Mouse (Mus musculus) neural tube, embryonic 15.5 days (tissue): ENCODE data around the gene Sphk1. TPM values are rescaled to one million over a fixed set of nuclear protein-coding genes. Genes with fewer than 3 reads are reported as not detected.
A peak's percentile ranks its signal among the peaks of the same experiment; 100 is the strongest.

Experiments
- ATAC-seq: fragments of 200-750 bp; cut with Nextera tagmentation; 2 replicates; pipeline ENCODE4 v1.8.0; 2017; ENCODE audit warnings: mild to moderate bottlenecking, moderate TSS enrichment, moderate library complexity; ENCODE audit not compliant: low FRiP score
- H3K27ac ChIP-seq: fragments of 300-500 bp; sonication (generic); replicated peaks from 2 replicates; pipeline ENCODE4 v1.5.1; 2015; ENCODE audit warnings: mild to moderate bottlenecking, inconsistent platforms
- H3K27me3 ChIP-seq: fragments of 300-500 bp; sonication (generic); replicated peaks from 2 replicates; pipeline ENCODE4 v1.6.1; 2015; ENCODE audit warnings: inconsistent platforms
- H3K36me3 ChIP-seq: fragments of 300-500 bp; sonication (generic); 2 replicates; pipeline ENCODE4 v1.6.1; 2015; ENCODE audit warnings: inconsistent platforms
- H3K4me1 ChIP-seq: fragments of 300-500 bp; sonication (generic); 2 replicates; pipeline ENCODE4 v1.6.1; 2015; ENCODE audit warnings: inconsistent platforms
- H3K4me2 ChIP-seq: fragments of 300-500 bp; sonication (generic); 2 replicates; pipeline ENCODE4 v1.6.1; 2015; ENCODE audit warnings: inconsistent platforms, mild to moderate bottlenecking, moderate library complexity
- H3K4me3 ChIP-seq: fragments of 300-500 bp; sonication (generic); replicated peaks from 2 replicates; pipeline ENCODE4 v1.5.1; 2015; ENCODE audit warnings: mild to moderate bottlenecking, inconsistent platforms
- H3K9ac ChIP-seq: fragments of 300-500 bp; sonication (generic); replicated peaks from 2 replicates; pipeline ENCODE4 v1.6.1; 2015; ENCODE audit warnings: mild to moderate bottlenecking, inconsistent platforms
- H3K9me3 ChIP-seq: fragments of 300-500 bp; sonication (generic); replicated peaks from 2 replicates; pipeline ENCODE4 v1.6.1; 2016; ENCODE audit warnings: inconsistent platforms
- WGBS: fragments of 180-500 bp; shearing (Covaris S2); methylation state at CpG from one replicate; pipeline ENCODE4 v1.1.7; 2015; ENCODE audit warnings: mixed read lengths; 5-methylcytosine and 5-hydroxymethylcytosine counted together
- polyA plus RNA-seq: library from polyadenylated mRNA; unstranded; fragments of >200 nt; fragmentation: Nextera tagmentation; extraction: Ambion mirVana; gene quantifications from 2 replicates; pipeline ENCODE4 v1.2.1, GENCODE M21; 2015

Sphk1 gene
- polyA plus RNA-seq, 1 experiment from 2014 or later, result 2.8 TPM

DNA sequence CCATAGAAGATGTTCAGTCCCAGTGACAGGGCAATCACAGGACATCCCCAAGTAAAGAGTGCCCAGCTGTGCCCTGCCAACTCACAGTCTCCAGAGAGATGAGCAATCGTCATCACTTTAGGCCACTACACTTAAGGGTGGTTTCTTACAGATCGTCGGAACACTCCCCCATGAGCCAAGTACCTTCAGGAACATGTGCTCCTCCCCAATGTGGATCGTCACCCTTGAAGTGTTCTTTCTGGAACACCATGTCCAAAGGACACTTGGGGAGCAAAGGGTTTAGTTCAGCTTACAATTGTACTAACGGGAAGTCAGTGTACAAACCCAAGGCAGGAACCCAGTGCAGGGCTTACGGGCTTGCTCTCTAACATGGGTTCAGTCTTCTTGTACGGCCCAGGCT, 18.6 kb upstream of the Sphk1 start:
- no peak for ATAC-seq
- Histone ChIP-seq H3K27ac (no peak overlapping the region), H3K9ac (no peak overlapping the region), H3K36me3 (no peaks in the 10 kb centered on the region), H3K4me2 (no peak overlapping the region), H3K4me1 (peaks cover 6% of the 10 kb centered on the region), H3K27me3 (no peaks in the 10 kb centered on the region), H3K9me3 (no peaks in the 10 kb centered on the region), H3K4me3 (no peak overlapping the region)
- WGBS, result 92% methylated on average over 7 of the region's 7 CpGs

DNA sequence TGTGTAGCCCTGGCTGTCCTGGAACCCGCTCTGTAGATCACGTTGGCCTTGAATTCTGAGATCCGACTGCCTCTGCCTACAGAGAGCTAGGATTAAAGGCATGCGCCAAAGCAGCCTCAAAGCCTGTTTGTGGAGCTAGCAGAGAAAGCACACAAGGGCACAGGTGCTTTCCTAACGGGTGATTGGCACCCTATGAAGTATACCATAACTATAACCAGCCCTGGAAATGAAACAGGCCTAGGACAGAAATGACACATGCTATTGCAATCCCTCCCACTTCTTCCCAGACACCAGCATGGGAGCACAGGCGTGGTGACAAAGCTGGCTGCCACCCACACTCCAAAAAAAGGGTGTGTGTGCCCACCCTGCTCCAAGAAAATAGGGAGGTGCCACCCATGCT, 17.7 kb upstream of the Sphk1 start:
- no peak overlapping the region for H3K27ac ChIP-seq
- ATAC-seq, result no peak
- no peaks in the 10 kb centered on the region for H3K9me3 ChIP-seq
- no peaks in the 10 kb centered on the region for H3K27me3 ChIP-seq
- no peak overlapping the region for H3K4me2 ChIP-seq
- H3K4me3 ChIP-seq, result no peak overlapping the region
- no peaks in the 10 kb centered on the region for H3K36me3 ChIP-seq
- H3K4me1 ChIP-seq, result peaks cover 6% of the 10 kb centered on the region
- 82% methylated on average over 6 of the region's 6 CpGs for WGBS
- H3K9ac ChIP-seq, result no peak overlapping the region

DNA sequence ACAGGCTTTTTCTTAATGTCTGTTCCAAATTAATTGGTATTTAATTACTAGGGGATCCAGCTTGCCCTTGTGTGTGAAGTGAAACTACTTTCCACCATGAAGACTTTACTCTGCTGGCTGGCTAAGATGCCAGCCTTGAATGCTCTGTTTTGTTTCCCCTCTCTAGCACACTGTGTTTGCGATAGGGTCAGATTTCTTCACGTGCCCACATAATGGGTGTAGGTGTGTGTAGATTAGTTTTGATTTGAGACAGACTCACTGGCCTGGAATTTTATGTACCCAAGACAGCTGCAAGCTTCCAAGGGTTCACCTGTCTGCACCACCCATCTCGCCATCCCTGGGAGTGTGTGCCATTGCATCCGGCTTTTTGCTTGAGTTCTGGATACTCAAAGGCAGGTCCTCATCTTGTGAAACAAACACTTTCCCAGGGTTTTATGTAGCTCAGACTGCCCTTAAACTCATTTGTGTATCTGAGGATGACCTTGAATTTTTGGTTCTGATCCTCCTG, 17.1 kb upstream of the Sphk1 start:
- peaks cover 6% of the 10 kb centered on the region for H3K4me1 ChIP-seq
- H3K27ac ChIP-seq, result no peak overlapping the region
- no peak for ATAC-seq
- no peak overlapping the region for H3K4me3 ChIP-seq
- no peak overlapping the region for H3K9ac ChIP-seq
- H3K9me3 ChIP-seq, result no peaks in the 10 kb centered on the region
- 81% methylated on average over 4 of the region's 4 CpGs for WGBS
- H3K36me3 ChIP-seq, result no peaks in the 10 kb centered on the region
- H3K27me3 ChIP-seq, result no peaks in the 10 kb centered on the region
- H3K4me2 ChIP-seq, result no peak overlapping the region

DNA sequence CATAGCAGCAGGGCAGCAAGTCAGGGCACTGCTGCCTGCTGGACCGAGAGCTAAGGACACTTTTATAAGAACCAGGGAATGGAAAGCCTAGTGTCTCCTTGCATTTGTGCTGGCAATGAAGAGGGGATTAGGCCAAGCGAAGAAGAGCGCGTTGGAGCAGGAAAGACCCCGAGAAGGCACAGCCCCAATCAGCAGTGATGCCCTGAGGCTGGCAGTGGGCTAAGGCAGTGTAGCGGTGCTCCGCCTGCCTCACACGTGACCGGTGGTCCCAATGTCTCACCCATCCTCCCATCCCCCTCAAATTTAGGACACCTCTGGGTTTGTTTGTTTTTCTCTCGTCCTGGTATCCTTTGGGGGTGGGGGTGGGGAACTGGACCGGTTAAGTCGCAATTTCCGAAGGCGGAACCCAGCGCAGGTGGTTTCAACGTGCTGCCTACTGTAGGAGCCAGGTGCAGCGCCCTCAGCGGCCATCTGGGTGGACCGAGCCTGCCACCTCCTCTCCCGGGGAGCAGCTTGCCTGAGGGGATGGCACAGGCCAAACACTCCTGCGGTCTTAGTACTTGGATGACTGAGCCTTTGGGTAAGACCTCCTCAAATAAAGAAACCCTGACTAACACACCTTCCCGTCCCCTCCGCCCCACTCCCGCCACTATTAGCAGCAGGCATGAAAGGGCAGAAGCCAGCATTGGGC, 15.2 kb upstream of the Sphk1 start:
- no peak for ATAC-seq
- Histone ChIP-seq H3K4me3 (0 out of 2 replicates have a peak overlapping the region, but pooled peaks have one; percentile 6), H3K9ac (no peak overlapping the region), H3K27ac (no peak overlapping the region), H3K36me3 (no peaks in the 10 kb centered on the region), H3K9me3 (no peaks in the 10 kb centered on the region), H3K4me2 (peak overlapping the region; percentile 47), H3K4me1 (peaks cover 6% of the 10 kb centered on the region), H3K27me3 (no peaks in the 10 kb centered on the region)
- 14% methylated on average over 24 of the region's 24 CpGs for whole genome bisulfite sequencing

DNA sequence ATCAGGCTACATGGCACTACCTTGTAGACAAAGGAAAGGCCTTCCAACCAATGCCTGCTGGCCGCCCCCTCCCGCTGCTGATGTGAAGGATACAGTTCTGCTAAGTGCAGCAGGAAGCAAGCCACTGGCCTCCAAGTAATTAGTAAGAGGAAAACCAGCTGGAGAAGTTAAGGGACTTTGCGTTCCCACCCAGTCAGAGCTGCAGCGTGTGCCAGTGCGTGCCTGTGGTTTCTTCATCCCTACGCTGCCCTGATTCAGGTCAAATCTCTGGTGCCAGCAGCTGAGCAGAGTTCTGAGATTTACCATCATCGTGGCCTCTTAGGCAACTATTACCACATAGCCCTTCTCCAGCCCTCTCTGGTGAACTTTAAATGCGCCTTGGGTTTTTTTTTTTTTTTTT, 12.2 kb upstream of the Sphk1 start:
- WGBS, result 73% methylated on average over 8 of the region's 8 CpGs
- H3K27me3 ChIP-seq, result no peaks in the 10 kb centered on the region
- no peak for ATAC-seq
- H3K4me2 ChIP-seq, result no peak overlapping the region
- H3K4me3 ChIP-seq, result no peak overlapping the region
- H3K9me3 ChIP-seq, result no peaks in the 10 kb centered on the region
- H3K9ac ChIP-seq, result no peak overlapping the region
- no peak overlapping the region for H3K27ac ChIP-seq
- H3K4me1 ChIP-seq, result peaks cover 15% of the 10 kb centered on the region
- no peaks in the 10 kb centered on the region for H3K36me3 ChIP-seq

DNA sequence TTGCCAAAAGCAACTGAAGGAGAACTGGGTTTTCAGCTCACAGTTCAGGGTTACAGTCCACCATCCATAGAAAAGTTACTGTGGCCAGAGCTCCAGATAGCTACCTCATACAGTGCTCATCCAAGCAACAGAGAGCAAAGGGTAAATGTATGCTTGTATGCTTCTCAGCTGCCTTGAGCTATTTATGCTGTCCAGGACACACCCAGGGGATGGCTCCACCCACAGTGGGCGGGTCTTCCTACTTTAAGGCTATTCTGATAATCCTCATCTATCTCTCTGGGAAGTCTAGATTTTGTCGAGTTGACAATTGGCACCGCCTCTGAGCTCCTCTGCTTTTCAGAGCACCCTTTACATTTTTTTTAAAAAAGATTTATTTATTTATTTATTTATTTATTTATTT, 9.6 kb upstream of the Sphk1 start:
- WGBS, result 74% methylated on average over 3 of the region's 3 CpGs
- Histone ChIP-seq H3K4me3 (no peak overlapping the region), H3K4me1 (peaks cover 14% of the 10 kb centered on the region), H3K4me2 (no peak overlapping the region), H3K27me3 (0 out of 2 replicates have a peak, but pooled peaks cover 3% of the 10 kb centered on the region), H3K9me3 (no peaks in the 10 kb centered on the region), H3K36me3 (no peaks in the 10 kb centered on the region), H3K27ac (no peak overlapping the region), H3K9ac (no peak overlapping the region)
- no peak for ATAC-seq

DNA sequence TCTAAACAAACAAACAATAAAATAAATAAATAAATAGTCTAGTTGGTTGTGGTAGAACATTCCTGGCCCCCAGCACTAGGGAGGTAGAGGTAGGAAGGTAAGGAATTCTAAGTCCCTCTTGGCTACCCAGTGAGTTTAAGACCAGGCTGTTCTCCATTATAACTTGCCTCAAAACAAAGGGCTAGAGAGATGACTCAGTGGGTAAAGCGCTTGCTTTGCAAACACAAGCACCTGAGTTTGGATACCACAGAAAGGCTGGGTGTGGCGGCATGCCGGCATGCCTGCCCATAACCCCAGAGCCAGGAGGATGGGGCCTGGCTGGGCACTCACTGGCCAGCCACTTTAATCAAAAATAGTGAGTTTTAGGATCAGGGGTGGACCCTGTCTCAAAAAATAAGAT, 8.7 kb upstream of the Sphk1 start:
- Histone ChIP-seq H3K27ac (no peak overlapping the region), H3K27me3 (0 out of 2 replicates have a peak, but pooled peaks cover 3% of the 10 kb centered on the region), H3K4me2 (no peak overlapping the region), H3K4me1 (peaks cover 14% of the 10 kb centered on the region), H3K4me3 (no peak overlapping the region), H3K9ac (no peak overlapping the region), H3K36me3 (no peaks in the 10 kb centered on the region), H3K9me3 (no peaks in the 10 kb centered on the region)
- no peak for ATAC-seq
- WGBS, result 85% methylated on average over 3 of the region's 3 CpGs

DNA sequence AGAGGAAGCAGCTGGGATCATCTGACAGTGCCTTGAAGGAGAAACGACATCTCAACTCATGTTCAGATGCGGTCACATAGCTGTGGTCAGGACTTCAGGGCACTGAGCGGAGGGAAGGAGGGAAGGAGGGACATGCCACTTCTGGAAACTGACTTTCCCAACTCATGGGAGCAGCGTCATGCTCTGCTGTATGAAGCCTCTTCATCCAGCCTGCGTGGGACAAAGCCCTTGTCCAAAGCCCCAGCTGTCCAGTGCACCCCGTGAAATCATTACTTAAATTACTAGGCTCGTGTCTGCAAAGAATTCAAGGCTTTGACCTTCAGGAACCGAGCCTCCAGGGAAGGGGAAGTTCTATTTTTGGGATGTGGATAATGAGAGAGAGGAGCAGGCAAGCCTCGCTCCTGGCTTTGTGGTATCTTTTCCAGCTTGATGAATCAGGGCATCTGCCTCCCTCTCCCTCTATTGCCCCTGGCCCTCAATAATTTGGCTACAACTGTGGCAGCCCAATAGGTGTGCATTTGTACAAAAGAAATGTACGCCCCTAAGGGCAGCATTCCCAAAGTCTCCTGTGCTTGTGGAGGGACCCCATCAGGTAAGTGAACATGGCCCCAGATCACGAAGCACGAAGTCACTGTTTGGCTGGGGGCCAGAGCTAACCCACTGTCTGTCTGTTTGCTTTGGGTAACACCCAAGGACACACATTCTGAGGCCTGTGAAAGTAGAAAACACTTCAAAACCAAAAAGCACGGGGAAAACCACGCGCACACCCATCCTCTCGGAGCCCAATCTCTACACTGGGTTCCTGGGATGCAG, 7.6 kb upstream of the Sphk1 start:
- Histone ChIP-seq H3K27ac (no peak overlapping the region), H3K4me2 (no peak overlapping the region), H3K27me3 (0 out of 2 replicates have a peak, but pooled peaks cover 3% of the 10 kb centered on the region), H3K36me3 (no peaks in the 10 kb centered on the region), H3K9ac (no peak overlapping the region), H3K4me1 (peaks cover 14% of the 10 kb centered on the region), H3K9me3 (no peaks in the 10 kb centered on the region), H3K4me3 (no peak overlapping the region)
- no peak for ATAC-seq
- WGBS, result 55% methylated on average over 16 of the region's 16 CpGs

DNA sequence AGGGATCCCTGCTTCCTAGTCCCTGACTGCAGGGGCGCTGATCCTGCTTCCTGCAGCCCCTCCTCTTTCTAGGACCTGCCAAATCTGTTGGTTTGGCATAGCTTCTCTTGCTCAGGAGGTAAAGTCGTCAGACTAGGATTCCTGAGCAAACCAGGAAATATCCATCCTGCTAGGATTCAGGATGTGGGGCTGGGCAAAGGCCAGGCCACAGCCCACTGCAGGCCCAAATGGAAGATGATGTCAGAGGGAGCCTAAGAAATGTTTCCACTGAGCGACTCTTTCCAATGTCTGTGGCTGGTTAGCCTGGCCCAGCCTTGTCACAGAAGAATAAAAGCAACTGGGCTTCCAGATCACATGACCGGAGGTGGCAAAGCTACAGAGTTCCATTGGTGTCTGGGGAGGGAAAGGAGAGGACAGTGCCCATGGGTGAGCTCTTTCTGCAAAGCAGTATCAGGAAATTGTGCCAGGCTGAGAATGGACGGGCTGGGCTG, 7.0 kb upstream of the Sphk1 start:
- Histone ChIP-seq H3K9ac (no peak overlapping the region), H3K9me3 (no peaks in the 10 kb centered on the region), H3K4me1 (peaks cover 14% of the 10 kb centered on the region), H3K27ac (no peak overlapping the region), H3K36me3 (no peaks in the 10 kb centered on the region), H3K27me3 (0 out of 2 replicates have a peak, but pooled peaks cover 3% of the 10 kb centered on the region), H3K4me3 (no peak overlapping the region), H3K4me2 (no peak overlapping the region)
- ATAC-seq, result no peak
- 50% methylated on average over 5 of the region's 5 CpGs for WGBS

DNA sequence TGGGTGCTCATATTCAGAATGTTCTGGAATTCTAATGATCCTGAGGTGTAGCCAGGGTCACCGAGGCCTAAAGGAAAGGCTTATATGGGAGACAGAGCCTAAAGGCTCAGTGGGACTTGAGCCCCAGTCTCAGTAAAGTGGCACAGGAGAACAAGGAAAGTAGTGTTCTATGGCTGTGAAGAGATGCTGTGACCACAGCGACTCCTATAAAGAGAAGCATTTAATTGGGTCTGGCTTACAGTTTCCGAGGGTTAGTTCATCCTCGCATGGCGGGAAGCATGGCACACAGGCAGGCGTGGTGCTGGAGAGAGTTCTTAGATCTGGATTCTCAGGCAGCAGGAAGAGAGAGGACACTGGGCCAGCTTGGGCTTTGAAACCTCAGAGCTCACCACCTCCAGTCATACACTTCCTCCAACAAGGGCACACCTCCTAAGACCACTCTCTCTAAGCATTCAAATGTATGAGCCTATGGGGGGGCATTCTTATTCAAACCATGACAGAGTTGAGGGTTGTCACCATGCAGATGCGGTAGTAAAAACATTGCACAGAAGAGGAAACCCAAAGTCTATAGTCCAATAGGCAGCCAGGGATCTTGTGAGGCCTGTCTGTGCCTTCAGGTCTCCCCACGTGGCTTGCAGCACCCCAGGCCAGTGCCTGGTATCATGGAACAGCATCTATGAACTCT, 1.9 kb upstream of the Sphk1 start:
- H3K36me3 ChIP-seq, result no peaks in the 10 kb centered on the region
- no peak overlapping the region for H3K9ac ChIP-seq
- no peak overlapping the region for H3K27ac ChIP-seq
- no peaks in the 10 kb centered on the region for H3K9me3 ChIP-seq
- 75% methylated on average over 8 of the region's 8 CpGs for WGBS
- peaks cover 42% of the 10 kb centered on the region for H3K27me3 ChIP-seq
- H3K4me3 ChIP-seq, result no peak overlapping the region
- no peak overlapping the region for H3K4me2 ChIP-seq
- no peak for ATAC-seq
- H3K4me1 ChIP-seq, result peaks cover 39% of the 10 kb centered on the region

DNA sequence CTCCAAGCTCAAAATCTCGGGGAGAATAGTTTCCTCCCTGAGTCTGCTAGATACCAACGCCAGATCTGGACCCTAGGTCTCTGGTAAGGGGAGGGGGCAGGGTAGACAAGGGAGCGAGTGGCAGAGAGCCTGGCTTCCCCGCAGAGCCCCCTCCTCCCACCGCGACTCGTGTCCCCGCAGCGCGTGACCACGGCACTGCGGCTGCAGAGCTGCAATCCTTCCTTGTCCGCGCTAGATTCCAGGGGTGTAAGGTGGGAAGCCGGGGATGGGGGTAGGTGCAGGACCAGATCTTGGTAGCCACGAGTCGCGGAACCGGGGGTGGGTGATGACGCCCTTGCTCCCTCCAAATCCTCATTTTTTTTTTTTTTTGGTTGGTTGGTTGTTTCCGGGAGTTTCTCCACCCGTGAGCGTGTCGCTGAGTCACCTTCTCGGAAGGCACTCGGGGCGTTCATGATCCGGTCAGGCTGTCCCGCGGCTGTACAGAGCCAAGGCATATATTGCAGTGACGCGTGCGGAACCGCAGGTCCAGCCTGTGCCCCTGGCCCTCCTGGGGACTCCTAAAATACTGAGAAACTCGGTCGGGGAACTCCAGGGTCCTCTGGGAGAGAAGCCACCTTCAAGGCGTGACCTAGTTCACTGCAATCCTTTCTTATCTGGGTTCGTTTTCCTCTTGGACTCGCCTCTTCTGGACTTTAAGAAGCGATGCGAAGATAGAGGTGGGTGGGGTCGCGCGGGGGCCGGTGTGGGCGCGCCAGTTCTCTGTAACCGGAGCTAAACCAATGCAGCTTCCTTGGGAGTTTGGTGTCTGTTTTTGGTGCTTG, 856 bp downstream of the Sphk1 start:
- peaks cover 57% of the 10 kb centered on the region for H3K27me3 ChIP-seq
- H3K36me3 ChIP-seq, result no peaks in the 10 kb centered on the region
- H3K4me2 ChIP-seq, result peak overlapping the region; percentile 95
- peak overlapping the region; percentile 45 for H3K4me3 ChIP-seq
- peak overlapping the region; percentile 24; the same call in 1 of the 2 replicates for H3K9ac ChIP-seq
- no peak overlapping the region for H3K27ac ChIP-seq
- no peak for ATAC-seq
- peaks cover 41% of the 10 kb centered on the region for H3K4me1 ChIP-seq
- 3% methylated on average over 48 of the region's 48 CpGs for WGBS
- no peaks in the 10 kb centered on the region for H3K9me3 ChIP-seq
